Mouse (Mus musculus) lung, postnatal 25 days (tissue): ENCODE measurements around the gene Kpna7.
"Not testable (repeated sequence)": the region's sequence is repeated elsewhere in the genome, so short reads cannot be mapped to it uniquely, and the experiment has no call there.

Source experiments
- DNase-seq: peaks from one replicate; pipeline ENCODE4 v3.0.0; 2022; ENCODE audit warnings: low spot score

Kpna7 gene

GRCm38 (mm10) chr5:145020254-145020653 lies 63.6 kb downstream of the Kpna7 start:
- DNase-seq: not testable (repeated sequence)

GRCm38 (mm10) chr5:145016761-145017160 lies 67.1 kb downstream of the Kpna7 start:
- DNase-seq: not testable (repeated sequence)

GRCm38 (mm10) chr5:145014278-145014677 lies 69.6 kb downstream of the Kpna7 start:
- no peak for DNase-seq

GRCm38 (mm10) chr5:145008878-145009659 lies 74.8 kb downstream of the Kpna7 start:
- no peak for DNase-seq

DNA sequence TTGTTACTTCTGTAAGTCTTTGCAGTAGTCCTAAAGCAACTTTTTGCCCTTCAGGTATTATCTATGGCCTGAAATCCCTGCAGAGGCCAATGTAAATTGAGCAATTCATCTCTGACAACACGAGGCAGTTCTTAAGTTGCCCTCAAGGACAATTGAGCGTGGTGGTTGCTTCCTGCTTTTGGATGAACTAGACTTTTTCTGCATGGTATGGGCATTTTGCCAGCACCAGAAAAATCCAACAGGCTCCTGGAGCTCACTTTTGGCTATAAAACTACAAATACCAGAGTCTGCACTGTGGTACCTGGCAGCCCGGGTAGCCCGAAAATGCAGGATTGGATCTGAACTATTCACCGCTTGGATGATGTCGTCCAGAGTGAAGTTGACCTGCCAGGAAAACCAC lies 78.2 kb downstream of the Kpna7 start:
- DNase-seq: no peak

GRCm38 (mm10) chr5:145004495-145004894 lies 79.3 kb downstream of the Kpna7 start:
- no peak for DNase-seq

GRCm38 (mm10) chr5:145003362-145003761 lies 80.5 kb downstream of the Kpna7 start:
- DNase-seq: no peak

DNA sequence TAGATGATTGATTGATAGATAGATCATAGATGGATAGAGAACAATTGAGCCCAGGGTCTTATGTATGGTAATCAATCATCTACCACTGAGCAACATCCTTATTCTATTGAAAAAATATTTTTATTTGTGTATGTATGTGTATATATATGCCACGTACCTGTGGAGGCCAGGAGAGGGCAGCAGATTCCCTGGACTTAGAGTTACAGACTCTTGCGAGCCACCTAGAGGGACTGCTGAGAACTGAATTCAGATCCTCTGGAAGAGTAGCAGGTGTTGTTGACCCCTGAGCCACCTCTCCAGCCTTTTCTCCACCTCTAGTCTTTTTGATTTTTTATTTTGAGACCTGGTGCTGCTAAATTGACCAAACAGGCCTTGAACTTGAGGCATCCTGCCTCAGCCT lies 85.3 kb downstream of the Kpna7 start:
- DNase-seq: no peak

DNA sequence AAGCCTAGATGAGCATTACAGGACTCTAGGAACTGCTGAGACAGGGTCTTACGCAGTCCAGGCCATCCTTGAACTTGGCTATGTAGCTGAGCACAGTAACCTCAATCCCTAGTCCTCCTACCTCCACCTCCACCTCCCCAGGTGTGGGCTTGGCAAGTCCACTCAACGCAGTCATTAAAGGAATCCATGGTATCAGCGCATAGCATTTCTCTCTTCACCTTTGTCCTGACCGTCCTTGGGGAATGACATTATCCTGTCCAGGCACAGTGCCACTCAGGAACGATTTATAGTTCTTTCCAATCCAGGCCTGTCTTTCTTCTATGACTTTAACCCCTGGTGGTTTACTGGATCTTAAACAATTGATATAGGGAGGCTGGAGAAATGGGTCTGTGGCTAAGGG lies 93.3 kb downstream of the Kpna7 start:
- no peak for DNase-seq

GRCm38 (mm10) chr5:144990051-144990450 lies 93.8 kb downstream of the Kpna7 start:
- no peak for DNase-seq

DNA sequence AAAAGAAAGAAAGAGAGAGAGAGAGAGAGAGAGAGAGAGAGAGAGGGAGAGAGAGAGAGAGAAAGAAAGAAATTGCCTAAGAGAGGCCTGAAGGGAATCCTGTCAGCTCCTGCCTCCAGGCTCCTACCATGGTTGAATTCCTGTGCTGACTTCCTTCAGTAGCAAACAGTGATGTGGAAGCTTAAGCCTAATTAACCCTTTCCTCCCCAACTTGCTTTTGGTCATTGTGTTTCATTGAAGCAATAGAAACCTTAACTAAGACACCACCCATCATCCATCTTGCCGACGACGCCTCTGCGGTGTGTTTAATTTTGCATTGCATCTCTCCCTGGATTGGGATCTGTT lies 94.8 kb downstream of the Kpna7 start:
- no peak for DNase-seq

DNA sequence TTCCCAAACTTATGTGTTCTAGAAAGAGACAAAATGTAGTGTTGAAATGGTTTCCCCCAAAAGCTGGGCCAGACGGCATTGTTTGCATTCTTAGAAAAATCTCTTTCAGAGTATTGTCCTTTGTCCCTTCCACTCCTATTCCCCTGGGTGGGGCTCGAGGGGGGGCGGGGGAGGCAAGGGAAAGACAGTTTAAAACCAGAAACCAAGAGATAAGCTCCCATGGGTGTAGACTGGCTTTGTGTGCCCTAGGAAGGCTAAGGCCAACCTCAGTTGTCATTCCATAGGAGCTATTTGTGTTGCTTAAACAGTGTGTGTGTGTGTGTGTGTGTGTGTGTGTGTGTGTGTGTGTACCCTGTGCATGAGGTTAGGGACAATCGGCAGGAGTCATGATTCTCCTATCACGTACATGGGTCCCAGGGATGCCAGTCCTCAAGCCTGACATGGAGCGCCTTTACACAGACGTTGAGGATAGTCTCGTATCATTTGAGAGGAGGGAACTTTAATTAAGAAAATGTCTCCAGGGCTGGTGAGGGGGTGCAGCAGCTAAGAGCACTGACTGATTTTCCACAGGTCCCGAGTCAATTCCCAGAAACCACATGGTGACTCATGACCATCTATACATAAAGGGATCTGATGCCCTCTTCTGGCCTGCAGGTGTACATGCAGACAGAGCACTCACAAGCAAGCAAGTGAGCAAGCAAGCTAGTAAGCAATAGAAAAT lies 95.3 kb downstream of the Kpna7 start:
- DNase-seq: peak; percentile 68

GRCm38 (mm10) chr5:144987561-144987960 lies 96.3 kb downstream of the Kpna7 start:
- no peak for DNase-seq

- DNase-seq: no peak
These were observed 99.0 kb downstream of the Kpna7 start for GRCm38 (mm10) chr5:144984839-144985238.

DNA sequence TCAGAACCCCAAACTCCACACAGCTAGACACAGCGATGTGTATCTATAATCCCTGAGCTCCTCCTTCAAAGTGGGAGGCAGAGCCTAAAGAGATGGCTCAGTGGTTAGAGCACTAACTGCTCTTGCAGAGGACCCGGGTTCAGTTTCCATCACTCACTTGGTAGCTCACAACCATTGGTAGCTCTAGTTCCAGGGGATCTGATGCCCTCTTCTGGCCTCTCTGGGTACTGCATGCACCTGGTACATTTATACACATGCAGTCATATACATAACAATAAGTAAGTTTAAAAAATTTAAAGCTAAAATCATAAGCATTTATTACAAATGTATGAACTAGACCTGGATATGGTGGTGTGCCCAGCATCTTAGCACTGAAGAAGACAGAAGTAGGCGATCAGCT lies 100.6 kb downstream of the Kpna7 start:
- no peak for DNase-seq

DNA sequence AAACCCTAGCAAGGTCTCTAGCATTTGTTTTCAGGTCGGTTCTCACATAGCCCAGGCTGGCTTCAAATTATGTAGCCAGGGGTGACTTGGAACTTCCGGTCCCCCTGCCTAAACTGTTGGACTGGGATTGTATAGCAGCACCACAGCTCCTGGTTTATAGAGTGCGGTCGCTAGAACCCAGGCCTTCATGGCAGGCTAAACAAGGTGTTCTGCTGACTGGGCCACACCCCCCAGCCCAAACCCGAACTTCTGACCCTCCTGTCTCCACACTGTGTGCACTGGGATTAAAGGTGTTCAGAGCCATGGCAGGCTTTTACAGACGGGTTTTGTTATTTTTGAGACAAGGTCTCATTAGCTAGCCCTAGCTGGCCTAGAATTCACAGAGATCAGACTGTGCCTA lies 104.7 kb downstream of the Kpna7 start:
- no peak for DNase-seq

DNA sequence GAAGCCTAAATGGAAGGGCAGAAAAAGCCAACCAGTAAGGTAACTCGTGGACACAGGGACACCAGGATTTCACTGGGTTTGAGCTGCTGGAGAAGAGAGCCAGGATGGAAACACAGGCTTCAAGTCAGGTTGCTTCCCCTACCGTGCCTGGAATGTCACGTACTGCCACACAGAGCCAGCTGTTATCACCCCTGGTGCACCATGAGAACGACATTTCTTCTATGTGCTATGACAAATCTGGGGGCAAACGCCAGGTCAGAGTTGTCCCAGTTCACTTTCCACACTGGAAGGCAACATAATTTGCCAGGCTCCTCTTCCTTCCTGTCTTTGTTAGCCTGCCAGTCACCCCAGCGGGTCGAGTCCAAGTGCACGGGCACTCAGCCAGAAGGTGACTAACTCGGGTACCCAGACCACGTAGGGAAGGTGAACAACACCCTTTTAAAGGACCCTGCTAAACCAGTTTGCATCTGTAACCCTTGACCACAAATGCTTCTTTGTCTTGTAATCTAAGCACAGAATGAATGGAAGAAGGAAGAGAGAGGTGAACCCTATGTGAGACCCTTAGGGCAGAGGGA lies 105.2 kb downstream of the Kpna7 start:
- DNase-seq: peak; percentile 88

DNA sequence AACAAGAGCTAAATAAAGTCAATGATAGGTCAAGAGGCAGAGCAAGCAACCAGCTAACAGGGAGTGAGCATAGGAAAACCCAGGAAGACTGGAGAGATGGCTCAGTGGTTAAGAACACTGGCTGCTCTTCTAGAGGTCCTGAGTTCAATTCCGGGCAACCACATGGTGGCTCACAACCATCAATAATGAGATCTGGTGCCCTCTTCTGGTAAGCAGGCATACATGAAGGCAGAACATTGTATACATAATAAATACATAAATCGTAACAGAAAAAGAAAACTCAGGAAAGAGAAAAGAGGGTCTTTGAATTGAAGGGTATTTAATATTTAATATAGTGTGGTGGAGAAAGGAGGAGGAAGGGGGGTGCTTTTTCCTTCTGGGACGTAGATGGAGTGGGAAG lies 112.6 kb downstream of the Kpna7 start:
- DNase-seq: no peak

DNA sequence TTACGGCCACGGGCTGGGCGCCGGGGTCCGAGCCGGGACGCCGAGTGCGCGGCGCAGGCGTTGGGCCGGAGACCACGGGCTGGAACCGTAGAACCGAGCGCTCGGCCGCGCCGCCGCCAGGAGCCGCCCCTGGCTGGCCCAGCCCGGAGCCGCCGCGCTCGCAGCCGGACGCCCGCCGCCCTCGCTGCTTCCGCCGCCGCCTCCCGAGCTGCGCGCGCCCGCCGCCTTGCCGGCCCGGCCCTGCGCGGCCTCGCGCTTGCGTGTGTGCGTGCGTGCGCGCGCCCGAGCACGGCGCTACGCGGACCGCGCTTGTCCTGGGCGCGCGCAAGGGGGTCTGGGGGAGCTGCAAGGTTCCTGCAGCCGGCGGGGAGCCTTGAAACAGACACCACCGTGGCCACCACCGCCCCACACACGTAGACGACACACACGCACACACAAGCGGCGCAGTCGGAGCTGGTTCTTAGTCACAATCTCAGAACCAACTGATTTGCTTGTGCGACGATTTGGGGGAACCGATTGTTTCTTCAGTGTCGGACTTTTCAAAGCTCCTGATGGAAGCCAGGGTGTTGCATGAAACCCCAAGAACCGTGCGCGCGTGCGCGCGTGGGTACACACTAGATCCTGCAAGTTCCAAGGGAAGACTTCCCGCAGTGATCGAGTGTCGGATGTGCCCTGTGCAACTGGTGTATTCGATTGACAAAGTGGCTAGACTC lies 118.0 kb downstream of the Kpna7 start, which contains the start of gene Smurf1:
Gene Smurf1, minus strand, starts transcription at position 209 of the 713 bp plus-strand sequence.
- DNase-seq: peak; percentile 76

GRCm38 (mm10) chr5:144964872-144965638 lies 118.8 kb downstream of the Kpna7 start:
- peak; percentile 90 for DNase-seq

GRCm38 (mm10) chr5:144964465-144964864 lies 119.4 kb downstream of the Kpna7 start:
- no peak for DNase-seq

DNA sequence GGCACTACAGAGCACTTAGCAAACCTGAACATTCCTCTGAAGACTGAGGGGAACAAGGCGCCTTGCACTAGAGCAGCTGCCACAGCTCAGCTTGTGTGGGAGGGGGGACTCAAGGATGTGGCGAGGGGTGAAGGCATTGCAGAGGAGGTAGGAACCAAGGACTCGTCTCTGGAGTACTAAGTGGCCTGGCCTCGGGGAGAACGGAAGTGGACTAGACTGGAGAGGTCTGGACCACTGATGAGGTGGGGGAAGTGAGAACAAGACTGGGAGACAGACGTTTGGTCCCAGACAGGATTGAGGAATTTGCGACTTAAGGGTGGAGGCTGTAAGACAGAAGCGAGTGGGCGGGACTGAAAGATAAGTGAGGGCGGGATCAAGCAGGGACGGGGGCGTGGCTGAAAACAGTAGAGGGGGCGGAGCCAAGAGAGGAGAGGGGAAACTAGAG lies 120.0 kb downstream of the Kpna7 start:
- DNase-seq: peak; percentile 72
